Mouse (Mus musculus): ENCODE measurements at regions not wholly inside any gene's neighbourhood (a gene's known extent, or its start where the extent isn't known, plus 50 kb on each side); places are given as distances from the start of the nearest gene placed in this dataset.

GRCm38 (mm10) chr3:113950501-113950900 is 79.8 kb upstream of the Col11a1 start:
- TF ChIP-seq CTCF (IDR thresholded peaks at IDR 0.05; ENCODE audit: control insufficient read depth, insufficient read depth, insufficient read length) (no peak), MYOD1 (IDR thresholded peaks at IDR 0.05; ENCODE audit: control insufficient read depth, insufficient read length, low read depth) (no peak), MAX (IDR thresholded peaks at IDR 0.05) (no peak), CEBPB (IDR thresholded peaks at IDR 0.05; ENCODE audit: low read depth) (no peak)
